Mouse (Mus musculus) limb, embryonic 12.5 days (tissue): ENCODE measurements around the gene Tbrg1. TPM values are rescaled to one million over a fixed set of nuclear protein-coding genes. Genes with fewer than 3 reads are reported as not detected.
A peak's percentile ranks its signal among the peaks of the same experiment; 100 is the strongest.

ENCODE experiments used
- ATAC-seq: fragments of 200-750 bp; cut with Nextera tagmentation; 2 replicates; pipeline ENCODE4 v1.8.0; 2017; ENCODE audit warnings: low read depth, moderate TSS enrichment; ENCODE audit not compliant: insufficient number of reproducible peaks, insufficient read depth, low FRiP score, low TSS enrichment
- H3K27ac ChIP-seq: fragments of 300-500 bp; sonication (generic); 2 replicates; pipeline ENCODE4 v1.5.1; 2016; ENCODE audit warnings: mild to moderate bottlenecking, moderate library complexity
- H3K27me3 ChIP-seq: fragments of 300-500 bp; sonication (generic); 2 replicates; pipeline ENCODE4 v1.6.1; 2016; ENCODE audit warnings: mild to moderate bottlenecking, moderate library complexity
- H3K36me3 ChIP-seq: fragments of 300-500 bp; sonication (generic); 2 replicates; pipeline ENCODE4 v1.6.1; 2016; ENCODE audit warnings: mild to moderate bottlenecking, moderate library complexity
- H3K4me1 ChIP-seq: fragments of 300-500 bp; sonication (generic); replicated peaks from 2 replicates; pipeline ENCODE4 v1.6.1; 2016
- H3K4me2 ChIP-seq: fragments of 300-500 bp; sonication (generic); 2 replicates; pipeline ENCODE4 v1.6.1; 2016; ENCODE audit warnings: mild to moderate bottlenecking, moderate library complexity
- H3K4me3 ChIP-seq: fragments of 300-500 bp; sonication (generic); replicated peaks from 2 replicates; pipeline ENCODE4 v1.5.1; 2016; ENCODE audit warnings: mild to moderate bottlenecking
- H3K9ac ChIP-seq: fragments of 300-500 bp; sonication (generic); replicated peaks from 2 replicates; pipeline ENCODE4 v1.6.1; 2016; ENCODE audit warnings: mild to moderate bottlenecking, moderate library complexity
- H3K9me3 ChIP-seq: fragments of 300-500 bp; sonication (generic); 2 replicates; pipeline ENCODE4 v1.6.1; 2016; ENCODE audit warnings: mild to moderate bottlenecking, moderate library complexity
- WGBS: fragments of 180-500 bp; shearing (Covaris S2); methylation state at CpG from one replicate; pipeline ENCODE4 v1.1.7; 2016; 5-methylcytosine and 5-hydroxymethylcytosine counted together
- polyA plus RNA-seq: library from polyadenylated mRNA; unstranded; fragments of >200 nt; fragmentation: Nextera tagmentation; extraction: Ambion mirVana; gene quantifications from 2 replicates; pipeline ENCODE4 v1.2.1, GENCODE M21; 2016

The Tbrg1 gene
- polyA plus RNA-seq, 1 experiment from 2014 or later = 138 TPM

DNA sequence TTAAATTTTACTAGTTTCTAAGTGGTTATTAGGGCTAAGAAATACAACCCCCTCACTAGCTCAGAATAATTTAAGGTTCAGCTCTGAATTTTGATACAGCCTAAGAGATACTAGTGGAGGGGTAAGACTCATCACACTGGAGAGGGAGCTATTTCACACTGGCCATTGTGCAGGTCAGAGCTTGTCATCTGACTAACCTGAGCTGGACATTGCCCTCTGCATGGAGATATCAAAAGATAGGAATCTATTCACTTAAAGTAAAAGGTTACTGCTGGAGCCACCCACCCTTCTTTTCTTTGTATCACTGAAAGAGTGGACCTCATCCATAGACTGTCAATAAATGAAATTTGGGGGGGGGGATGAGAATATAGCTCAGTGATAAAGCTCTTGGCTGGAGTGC lies 42.8 kb downstream of the Tbrg1 start:
- ATAC-seq = 0 out of 2 replicates have a peak, but pooled peaks have one; percentile 4
- Histone ChIP-seq H3K9ac (no peak overlapping the region), H3K27me3 (0 out of 2 replicates have a peak, but pooled peaks cover 8% of the 10 kb centered on the region), H3K36me3 (no peaks in the 10 kb centered on the region), H3K9me3 (no peaks in the 10 kb centered on the region), H3K4me1 (peaks cover 5% of the 10 kb centered on the region; the same call in 1 of the 2 replicates), H3K27ac (no peak overlapping the region), H3K4me3 (peak overlapping the region; percentile 65), H3K4me2 (peak overlapping the region; percentile 71; the same call in 1 of the 2 replicates)

DNA sequence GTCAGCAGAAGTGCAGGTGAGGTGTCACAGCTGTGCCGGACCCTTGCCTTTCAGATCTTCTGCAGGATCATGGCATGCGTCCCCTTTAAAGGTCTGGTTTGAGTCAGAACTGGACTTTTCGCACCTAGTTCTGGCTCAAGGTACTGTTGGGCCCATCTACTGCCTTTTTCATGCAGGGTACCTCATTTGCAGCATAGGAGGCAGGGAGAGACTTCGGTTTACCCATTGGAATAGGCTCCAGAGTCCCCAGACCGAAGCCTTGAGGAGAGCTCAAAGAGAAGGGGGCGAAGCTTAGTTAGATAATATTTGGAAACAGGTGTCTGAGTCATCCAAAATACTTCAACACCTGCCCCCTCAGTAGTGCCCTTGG lies 43.2 kb downstream of the Tbrg1 start:
- no peaks in the 10 kb centered on the region for H3K36me3 ChIP-seq
- WGBS = 23% methylated on average over 6 of the region's 6 CpGs
- H3K9me3 ChIP-seq = no peaks in the 10 kb centered on the region
- peaks cover 6% of the 10 kb centered on the region; the same call in 1 of the 2 replicates for H3K4me1 ChIP-seq
- ATAC-seq = no peak; the same call in 1 of the 2 replicates
- 0 out of 2 replicates have a peak, but pooled peaks cover 8% of the 10 kb centered on the region for H3K27me3 ChIP-seq
- peak overlapping the region; percentile 57; the same call in 1 of the 2 replicates for H3K9ac ChIP-seq
- H3K4me3 ChIP-seq = peak overlapping the region; percentile 65
- no peak overlapping the region for H3K27ac ChIP-seq
- H3K4me2 ChIP-seq = peak overlapping the region; percentile 71

GRCm38 (mm10) chr9:37613182-37613910 lies 43.8 kb downstream of the Tbrg1 start, which contains the start of gene Spa17:
Spa17 (minus strand) TSS chr9:37613722.
- Histone ChIP-seq H3K4me2 (peak within 1 kb of the TSS; percentile 71), H3K36me3 (no peaks in the 10 kb centered on the region), H3K27ac (peak within 1 kb of the TSS; percentile 29; the same call in 1 of the 2 replicates), H3K9ac (peak within 1 kb of the TSS; percentile 69), H3K4me3 (peak within 1 kb of the TSS; percentile 65), H3K27me3 (0 out of 2 replicates have a peak, but pooled peaks cover 8% of the 10 kb centered on the region), H3K4me1 (peaks cover 6% of the 10 kb centered on the region; the same call in 1 of the 2 replicates), H3K9me3 (no peaks in the 10 kb centered on the region)
- peak; percentile 91 for ATAC-seq
- WGBS = under 1% methylated on average over 45 of the region's 45 CpGs

GRCm38 (mm10) chr9:37609558-37609957 lies 47.6 kb downstream of the Tbrg1 start:
- peaks cover 6% of the 10 kb centered on the region; the same call in 1 of the 2 replicates for H3K4me1 ChIP-seq
- no peaks in the 10 kb centered on the region for H3K27me3 ChIP-seq
- no peak overlapping the region for H3K4me3 ChIP-seq
- H3K9ac ChIP-seq = no peak overlapping the region
- no peaks in the 10 kb centered on the region for H3K36me3 ChIP-seq
- WGBS = 46% methylated on average over 4 of the region's 4 CpGs
- no peak overlapping the region for H3K27ac ChIP-seq
- no peaks in the 10 kb centered on the region for H3K9me3 ChIP-seq
- no peak overlapping the region for H3K4me2 ChIP-seq
- no peak for ATAC-seq

DNA sequence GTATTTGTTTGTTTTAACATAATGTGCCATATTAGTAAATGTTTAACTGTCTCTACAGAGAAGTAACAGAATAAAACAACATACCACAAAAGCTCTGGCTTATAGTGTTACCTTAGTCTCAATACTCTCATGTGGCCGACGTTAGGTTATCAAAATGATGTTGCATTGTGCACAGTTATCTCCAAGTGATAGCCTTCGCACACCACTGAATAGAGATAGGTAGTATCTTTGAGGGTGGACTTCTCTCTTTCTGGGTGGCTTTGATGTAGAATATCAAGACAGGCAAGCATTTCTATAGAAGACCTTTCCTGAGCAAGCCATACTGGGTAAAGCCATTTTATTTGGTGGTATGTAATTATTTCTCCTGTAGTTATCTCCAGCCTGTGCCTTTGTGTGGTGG lies 52.0 kb downstream of the Tbrg1 start:
- H3K36me3 ChIP-seq = no peaks in the 10 kb centered on the region
- ATAC-seq = no peak
- WGBS = 95% methylated on average over 3 of the region's 3 CpGs
- H3K27ac ChIP-seq = no peak overlapping the region
- no peak overlapping the region for H3K4me2 ChIP-seq
- H3K27me3 ChIP-seq = no peaks in the 10 kb centered on the region
- no peaks in the 10 kb centered on the region for H3K9me3 ChIP-seq
- H3K4me3 ChIP-seq = no peak overlapping the region
- peaks cover 6% of the 10 kb centered on the region; the same call in 1 of the 2 replicates for H3K4me1 ChIP-seq
- no peak overlapping the region for H3K9ac ChIP-seq

- WGBS = 72% methylated on average over 2 of the region's 2 CpGs
- ATAC-seq = no peak
These were observed 56.4 kb downstream of the Tbrg1 start for GRCm38 (mm10) chr9:37600538-37601205.

More at GRCm38 (mm10) chr9:37600538-37601205, 56.4 kb downstream of the Tbrg1 start:
- Histone ChIP-seq H3K4me1 (no peaks in the 10 kb centered on the region), H3K4me3 (no peak overlapping the region), H3K4me2 (no peak overlapping the region), H3K9ac (no peak overlapping the region), H3K9me3 (no peaks in the 10 kb centered on the region), H3K27me3 (no peaks in the 10 kb centered on the region), H3K27ac (no peak overlapping the region), H3K36me3 (no peaks in the 10 kb centered on the region)

Other genes with a start within 250 kb of the Tbrg1 start
- gene Robo3, start 224.1 kb downstream of the Tbrg1 start, polyA plus RNA-seq = 0.10 TPM in 1 of 2 replicates, not detected in the other
- gene Msantd2, start 168.0 kb downstream of the Tbrg1 start, polyA plus RNA-seq = 40.4 and 45.0 TPM in 2 replicates
- gene Esam, start 129.2 kb downstream of the Tbrg1 start, polyA plus RNA-seq = 26.8 and 29.7 TPM in 2 replicates
- gene Vsig2, start 118.1 kb downstream of the Tbrg1 start, polyA plus RNA-seq = 0.95 and 1.6 TPM in 2 replicates
- gene Nrgn, start 104.4 kb downstream of the Tbrg1 start, polyA plus RNA-seq = 5.1 and 6.1 TPM in 2 replicates
- gene Siae, start 101.6 kb downstream of the Tbrg1 start, polyA plus RNA-seq = 4.5 and 5.0 TPM in 2 replicates
- 6.0 and 6.1 TPM in 2 replicates for gene Spa17, start 43.6 kb downstream of the Tbrg1 start, polyA plus RNA-seq
- 0.61 and 4.9 TPM in 2 replicates for gene Panx3, start 11.9 kb upstream of the Tbrg1 start, polyA plus RNA-seq
- gene Olfr160, start 58.9 kb upstream of the Tbrg1 start, polyA plus RNA-seq = not detected in 2 replicates
- not detected in 2 replicates for gene Olfr874, start 87.8 kb upstream of the Tbrg1 start, polyA plus RNA-seq
- gene Olfr875, start 114.5 kb upstream of the Tbrg1 start, polyA plus RNA-seq = not detected in 2 replicates
- not detected in 2 replicates for gene Olfr876, start 145.7 kb upstream of the Tbrg1 start, polyA plus RNA-seq
- gene Olfr877, start 197.0 kb upstream of the Tbrg1 start, polyA plus RNA-seq = not detected in 2 replicates
- gene Olfr145, start 239.4 kb upstream of the Tbrg1 start, polyA plus RNA-seq = not detected in 2 replicates